Mouse (Mus musculus): ENCODE measurements around the gene Rasal2. TPM values are rescaled to one million over a fixed set of nuclear protein-coding genes. Genes with fewer than 3 reads are reported as not detected.

The Rasal2 gene
- polyA plus RNA-seq, 1 experiment from 2014 or later: 15.3 TPM

DNA sequence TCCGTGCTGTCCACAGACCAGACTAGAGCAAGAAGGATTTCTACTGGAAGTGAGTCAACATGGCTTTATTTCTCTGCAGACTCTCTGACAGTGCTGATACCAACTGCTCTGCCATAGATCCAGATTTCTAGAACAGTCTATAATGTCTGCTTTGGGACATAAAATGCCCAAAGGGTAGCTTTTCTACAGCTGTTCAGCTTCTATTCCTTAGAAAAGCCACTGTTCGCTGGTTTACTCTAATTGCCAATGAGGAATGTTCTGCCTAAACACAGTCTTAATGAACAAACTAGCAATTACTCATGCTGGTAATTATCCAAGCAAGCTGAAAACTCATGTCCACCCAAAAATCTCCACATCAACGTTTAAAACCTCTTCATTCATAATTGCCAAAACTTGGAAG lies 77.6 kb downstream of the Rasal2 start:
- TF ChIP-seq EP300 (IDR thresholded peaks at IDR 0.05) (no peak), CTCF (IDR thresholded peaks at IDR 0.05) (no peak)
- Histone ChIP-seq H3K36me3 (ENCODE audit: insufficient read depth, low read length) (no peaks in the 10 kb centered on the region), H3K27me3 (replicated peaks; ENCODE audit: insufficient read depth, low read length) (no peaks in the 10 kb centered on the region), H3K27ac (ENCODE audit: low read length) (no peak overlapping the region), H3K4me1 (ENCODE audit: insufficient read depth, low read depth, low read length) (no peaks in the 10 kb centered on the region), H3K4me3 (ENCODE audit: low read depth, low read length) (no peak overlapping the region), H3K4me2 (replicated peaks; ENCODE audit: low read depth, low read length) (no peak overlapping the region), H3K9me3 (ENCODE audit: low read length) (no peaks in the 10 kb centered on the region), H3K9ac (replicated peaks; ENCODE audit: low read depth) (no peak overlapping the region)
- ATAC-seq (no peak), DNase-seq (ENCODE audit: low spot score) (no peak)
- 72% methylated on average over 3 of the region's 3 CpGs for WGBS

DNA sequence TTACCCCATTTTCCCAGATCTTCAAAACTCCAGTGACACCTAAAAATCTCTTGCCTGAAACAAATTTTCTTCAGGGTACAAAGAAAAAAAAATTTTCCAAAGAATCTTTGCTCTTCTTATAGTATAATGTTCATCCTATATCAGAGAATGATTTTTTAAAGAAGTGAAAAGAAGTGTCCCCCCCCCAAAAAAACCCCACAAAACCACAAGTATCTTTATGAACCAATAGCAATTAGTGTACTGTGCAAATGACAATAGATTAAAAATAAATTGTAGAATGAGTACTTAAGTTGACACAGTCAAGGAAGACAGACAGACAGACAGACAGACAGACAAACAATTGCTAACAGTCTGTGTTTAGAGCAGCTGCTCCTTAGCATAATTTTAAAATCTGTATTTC lies 84.3 kb downstream of the Rasal2 start:
- H3K4me3 ChIP-seq (ENCODE audit: low read depth, low read length): no peak overlapping the region
- ATAC-seq (no peak), DNase-seq (ENCODE audit: low spot score) (no peak)
- no peaks in the 10 kb centered on the region for H3K27me3 ChIP-seq (replicated peaks; ENCODE audit: insufficient read depth, low read length)
- no peaks in the 10 kb centered on the region for H3K4me1 ChIP-seq (ENCODE audit: insufficient read depth, low read depth, low read length)
- TF ChIP-seq EP300 (IDR thresholded peaks at IDR 0.05) (no peak), CTCF (IDR thresholded peaks at IDR 0.05) (no peak)
- no peak overlapping the region for H3K9ac ChIP-seq (replicated peaks; ENCODE audit: low read depth)
- H3K27ac ChIP-seq (ENCODE audit: low read length): no peak overlapping the region
- no peak overlapping the region for H3K4me2 ChIP-seq (replicated peaks; ENCODE audit: low read depth, low read length)
- no peaks in the 10 kb centered on the region for H3K36me3 ChIP-seq (ENCODE audit: insufficient read depth, low read length)
- H3K9me3 ChIP-seq (ENCODE audit: low read length): no peaks in the 10 kb centered on the region

DNA sequence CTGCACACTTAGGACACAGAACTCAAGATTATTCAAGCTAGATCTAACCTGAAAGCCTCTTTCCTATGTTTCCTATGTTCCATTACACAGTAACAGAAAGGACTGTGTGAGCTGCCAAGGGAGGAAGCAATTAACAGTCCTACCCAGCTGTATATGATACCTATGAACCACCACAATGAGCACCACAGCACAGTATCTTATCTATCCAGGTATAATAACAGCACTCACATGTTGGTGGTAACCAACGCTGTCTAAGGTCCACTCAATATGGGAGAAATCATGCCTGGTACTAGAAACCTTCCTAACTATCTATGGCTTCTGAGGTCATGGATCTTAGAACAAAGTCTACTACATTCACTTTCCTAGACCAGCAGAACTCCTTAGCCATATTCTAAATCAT lies 89.3 kb downstream of the Rasal2 start:
- Histone ChIP-seq H3K4me3 (ENCODE audit: low read depth, low read length) (no peak overlapping the region), H3K27me3 (replicated peaks; ENCODE audit: insufficient read depth, low read length) (no peaks in the 10 kb centered on the region), H3K9me3 (ENCODE audit: low read length) (no peaks in the 10 kb centered on the region), H3K36me3 (ENCODE audit: insufficient read depth, low read length) (no peaks in the 10 kb centered on the region), H3K4me2 (replicated peaks; ENCODE audit: low read depth, low read length) (no peak overlapping the region), H3K9ac (replicated peaks; ENCODE audit: low read depth) (no peak overlapping the region), H3K27ac (ENCODE audit: low read length) (no peak overlapping the region), H3K4me1 (ENCODE audit: insufficient read depth, low read depth, low read length) (no peaks in the 10 kb centered on the region)
- no peak for ATAC-seq
- no peak for DNase-seq (ENCODE audit: low spot score)
- WGBS: 88% methylated on average over 1 of the region's 1 CpGs
- TF ChIP-seq EP300 (IDR thresholded peaks at IDR 0.05) (no peak), CTCF (IDR thresholded peaks at IDR 0.05) (no peak)

DNA sequence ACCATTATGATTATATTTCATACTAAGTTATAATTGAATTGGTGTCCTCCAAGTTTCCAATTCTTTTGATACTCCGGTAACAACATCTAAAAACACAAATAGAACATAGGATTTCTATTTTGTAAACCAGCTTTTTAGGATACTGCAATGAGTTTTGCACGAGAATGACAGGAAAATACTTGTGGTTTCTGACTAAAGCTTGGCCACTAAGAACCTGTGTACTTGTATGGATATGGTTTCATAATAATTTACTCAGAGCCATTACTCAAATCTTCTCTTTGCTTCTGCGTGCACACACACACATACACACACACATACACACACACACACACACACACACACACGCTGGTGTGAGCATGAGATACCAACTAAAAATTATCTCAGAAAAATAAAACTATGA lies 93.5 kb downstream of the Rasal2 start:
- Histone ChIP-seq H3K4me1 (ENCODE audit: insufficient read depth, low read depth, low read length) (no peaks in the 10 kb centered on the region), H3K27ac (ENCODE audit: low read length) (no peak overlapping the region), H3K36me3 (ENCODE audit: insufficient read depth, low read length) (no peaks in the 10 kb centered on the region), H3K27me3 (replicated peaks; ENCODE audit: insufficient read depth, low read length) (no peaks in the 10 kb centered on the region), H3K4me2 (replicated peaks; ENCODE audit: low read depth, low read length) (no peak overlapping the region), H3K9ac (replicated peaks; ENCODE audit: low read depth) (no peak overlapping the region), H3K9me3 (ENCODE audit: low read length) (no peaks in the 10 kb centered on the region), H3K4me3 (ENCODE audit: low read depth, low read length) (no peak overlapping the region)
- 86% methylated on average over 4 of the region's 4 CpGs for WGBS
- ATAC-seq (no peak), DNase-seq (ENCODE audit: low spot score) (no peak)
- TF ChIP-seq CTCF (IDR thresholded peaks at IDR 0.05) (no peak), EP300 (IDR thresholded peaks at IDR 0.05) (no peak)

DNA sequence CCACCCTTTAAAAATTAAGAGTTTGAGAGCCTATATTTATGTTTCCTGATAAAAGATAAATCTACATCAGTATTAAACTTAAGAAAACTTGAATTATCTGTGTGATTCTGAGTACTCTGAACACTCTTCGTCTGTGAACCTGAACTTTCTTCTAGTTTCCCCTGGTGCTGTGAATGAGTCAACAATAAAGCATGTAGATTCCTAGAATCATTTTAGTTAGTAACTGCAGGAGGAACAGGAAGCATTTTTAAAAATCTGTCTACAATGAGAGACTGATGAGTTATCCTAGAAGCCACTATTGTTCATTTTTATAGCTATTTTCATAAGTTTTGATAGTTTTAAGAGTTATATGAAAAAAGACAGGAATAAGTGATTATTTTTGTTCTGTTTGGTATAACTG lies 111.1 kb downstream of the Rasal2 start:
- ATAC-seq (no peak), DNase-seq (ENCODE audit: low spot score) (no peak)
- TF ChIP-seq CTCF (IDR thresholded peaks at IDR 0.05) (no peak), EP300 (IDR thresholded peaks at IDR 0.05) (no peak)
- Histone ChIP-seq H3K4me3 (ENCODE audit: low read depth, low read length) (no peak overlapping the region), H3K36me3 (ENCODE audit: insufficient read depth, low read length) (no peaks in the 10 kb centered on the region), H3K27ac (ENCODE audit: low read length) (no peak overlapping the region), H3K4me1 (ENCODE audit: insufficient read depth, low read depth, low read length) (no peaks in the 10 kb centered on the region), H3K4me2 (replicated peaks; ENCODE audit: low read depth, low read length) (no peak overlapping the region), H3K9me3 (ENCODE audit: low read length) (no peaks in the 10 kb centered on the region), H3K9ac (replicated peaks; ENCODE audit: low read depth) (no peak overlapping the region), H3K27me3 (replicated peaks; ENCODE audit: insufficient read depth, low read length) (no peaks in the 10 kb centered on the region)
- WGBS: 58% methylated on average over 1 of the region's 1 CpGs

GRCm38 (mm10) chr1:157299559-157299958 lies 112.8 kb downstream of the Rasal2 start:
- no peak for ATAC-seq
- no peak overlapping the region for H3K4me3 ChIP-seq (ENCODE audit: low read depth, low read length)
- H3K9ac ChIP-seq (replicated peaks; ENCODE audit: low read depth): no peak overlapping the region
- WGBS: 64% methylated on average over 2 of the region's 2 CpGs
- no peaks in the 10 kb centered on the region for H3K9me3 ChIP-seq (ENCODE audit: low read length)
- no peak overlapping the region for H3K27ac ChIP-seq (ENCODE audit: low read length)
- TF ChIP-seq EP300 (IDR thresholded peaks at IDR 0.05) (no peak), CTCF (IDR thresholded peaks at IDR 0.05) (peak; percentile 51)
- no peak overlapping the region for H3K4me2 ChIP-seq (replicated peaks; ENCODE audit: low read depth, low read length)
- no peaks in the 10 kb centered on the region for H3K4me1 ChIP-seq (ENCODE audit: insufficient read depth, low read depth, low read length)
- no peaks in the 10 kb centered on the region for H3K27me3 ChIP-seq (replicated peaks; ENCODE audit: insufficient read depth, low read length)
- H3K36me3 ChIP-seq (ENCODE audit: insufficient read depth, low read length): no peaks in the 10 kb centered on the region
- DNase-seq (ENCODE audit: low spot score): peak; percentile 37

GRCm38 (mm10) chr1:157298990-157299389 lies 113.4 kb downstream of the Rasal2 start:
- H3K4me3 ChIP-seq (ENCODE audit: low read depth, low read length): no peak overlapping the region
- 71% methylated on average over 2 of the region's 2 CpGs for WGBS
- no peaks in the 10 kb centered on the region for H3K9me3 ChIP-seq (ENCODE audit: low read length)
- H3K4me1 ChIP-seq (ENCODE audit: insufficient read depth, low read depth, low read length): no peaks in the 10 kb centered on the region
- TF ChIP-seq EP300 (IDR thresholded peaks at IDR 0.05) (no peak), CTCF (IDR thresholded peaks at IDR 0.05) (no peak)
- ATAC-seq (no peak), DNase-seq (ENCODE audit: low spot score) (no peak)
- H3K27ac ChIP-seq (ENCODE audit: low read length): no peak overlapping the region
- no peak overlapping the region for H3K4me2 ChIP-seq (replicated peaks; ENCODE audit: low read depth, low read length)
- no peaks in the 10 kb centered on the region for H3K27me3 ChIP-seq (replicated peaks; ENCODE audit: insufficient read depth, low read length)
- H3K9ac ChIP-seq (replicated peaks; ENCODE audit: low read depth): no peak overlapping the region
- no peaks in the 10 kb centered on the region for H3K36me3 ChIP-seq (ENCODE audit: insufficient read depth, low read length)
